Mouse (Mus musculus) lung, embryonic 15.5 days (tissue): Measurements from ENCODE around the gene Wdr53. TPM values are rescaled to one million over a fixed set of nuclear protein-coding genes. Genes with fewer than 3 reads are reported as not detected.
"Not testable (repeated sequence)": the region's sequence is repeated elsewhere in the genome, so short reads cannot be mapped to it uniquely, and the experiment has no call there.

ENCODE experiments used
- ATAC-seq: fragments of 200-750 bp; cut with Nextera tagmentation; 2 replicates; pipeline ENCODE4 v1.8.0; 2017; ENCODE audit warnings: moderate number of reproducible peaks, borderline replicate concordance; ENCODE audit not compliant: low FRiP score, low TSS enrichment; ENCODE audit errors: extremely low read depth
- H3K27ac ChIP-seq: fragments of 300-500 bp; sonication (generic); 2 replicates; pipeline ENCODE4 v1.5.1; 2015; ENCODE audit warnings: moderate library complexity, mild to moderate bottlenecking, inconsistent platforms
- H3K27me3 ChIP-seq: fragments of 300-500 bp; sonication (generic); 2 replicates; pipeline ENCODE4 v1.6.1; 2015; ENCODE audit warnings: inconsistent platforms
- H3K36me3 ChIP-seq: fragments of 300-500 bp; sonication (generic); 2 replicates; pipeline ENCODE4 v1.6.1; 2015; ENCODE audit warnings: inconsistent platforms
- H3K4me1 ChIP-seq: fragments of 300-500 bp; sonication (generic); 2 replicates; pipeline ENCODE4 v1.6.1; 2015; ENCODE audit warnings: inconsistent platforms
- H3K4me2 ChIP-seq: fragments of 300-500 bp; sonication (generic); 2 replicates; pipeline ENCODE4 v1.6.1; 2015; ENCODE audit warnings: inconsistent platforms, mild to moderate bottlenecking, moderate library complexity
- H3K4me3 ChIP-seq: fragments of 300-500 bp; sonication (generic); 2 replicates; pipeline ENCODE4 v1.5.1; 2015; ENCODE audit warnings: mild to moderate bottlenecking, inconsistent platforms
- H3K9ac ChIP-seq: fragments of 300-500 bp; sonication (generic); 2 replicates; pipeline ENCODE4 v1.6.1; 2015; ENCODE audit warnings: inconsistent platforms
- H3K9me3 ChIP-seq: fragments of 300-500 bp; sonication (generic); 2 replicates; pipeline ENCODE4 v1.6.1; 2016; ENCODE audit warnings: inconsistent platforms
- WGBS: fragments of 180-500 bp; shearing (Covaris S2); methylation state at CpG from one replicate; pipeline ENCODE4 v1.1.7; 2015; 5-methylcytosine and 5-hydroxymethylcytosine counted together
- polyA plus RNA-seq: library from polyadenylated mRNA; unstranded; fragments of >200 nt; fragmentation: Nextera tagmentation; extraction: Ambion mirVana; gene quantifications from 2 replicates; pipeline ENCODE4 v1.2.1, GENCODE M21; 2015

Wdr53 gene
- polyA plus RNA-seq, 1 experiment from 2014 or later, result 19.5 TPM

GRCm38 (mm10) chr16:32239428-32240312 is 7.4 kb upstream of the Wdr53 start:
- no peak for ATAC-seq
- no peak overlapping the region for H3K4me3 ChIP-seq
- peaks cover 17% of the 10 kb centered on the region for H3K36me3 ChIP-seq
- H3K27ac ChIP-seq, result no peak overlapping the region
- H3K27me3 ChIP-seq, result no peaks in the 10 kb centered on the region
- H3K4me2 ChIP-seq, result no peak overlapping the region
- H3K9ac ChIP-seq, result no peak overlapping the region
- WGBS, result 83% methylated on average over 2 of the region's 2 CpGs
- H3K9me3 ChIP-seq, result no peaks in the 10 kb centered on the region
- H3K4me1 ChIP-seq, result peaks cover 7% of the 10 kb centered on the region

GRCm38 (mm10) chr16:32243901-32244300 is 3.1 kb upstream of the Wdr53 start:
- peaks cover 26% of the 10 kb centered on the region for H3K4me1 ChIP-seq
- ATAC-seq, result no peak
- H3K9ac ChIP-seq, result no peak overlapping the region
- H3K4me3 ChIP-seq, result no peak overlapping the region
- no peak overlapping the region for H3K4me2 ChIP-seq
- WGBS, result 94% methylated on average over 3 of the region's 3 CpGs
- H3K27me3 ChIP-seq, result no peaks in the 10 kb centered on the region
- H3K36me3 ChIP-seq, result no peaks in the 10 kb centered on the region
- H3K27ac ChIP-seq, result no peak overlapping the region
- no peaks in the 10 kb centered on the region for H3K9me3 ChIP-seq

GRCm38 (mm10) chr16:32246351-32246791 is 656 bp upstream of the Wdr53 start:
- Histone ChIP-seq H3K27ac (peak overlapping the region; percentile 97), H3K9ac (peak overlapping the region; percentile 94), H3K4me3 (peak overlapping the region; percentile 90), H3K4me2 (peak overlapping the region; percentile 59), H3K9me3 (no peaks in the 10 kb centered on the region), H3K4me1 (peaks cover 26% of the 10 kb centered on the region), H3K36me3 (no peaks in the 10 kb centered on the region), H3K27me3 (no peaks in the 10 kb centered on the region)
- under 1% methylated on average over 41 of the region's 41 CpGs for WGBS
- ATAC-seq, result no peak; the same call in 1 of the 2 replicates

- not testable (repeated sequence) for H3K27me3 ChIP-seq, H3K4me1 ChIP-seq, H3K27ac ChIP-seq, ATAC-seq, H3K9ac ChIP-seq, H3K4me3 ChIP-seq, H3K9me3 ChIP-seq, H3K4me2 ChIP-seq, H3K36me3 ChIP-seq
- WGBS, result 82% methylated on average over 2 of the region's 2 CpGs
Observed at GRCm38 (mm10) chr16:32264225-32264624, 17.2 kb downstream of the Wdr53 start.

GRCm38 (mm10) chr16:32271291-32271690 is 24.3 kb downstream of the Wdr53 start, which contains the start of gene Smco1:
TSS of gene Smco1 (plus strand) at chr16:32271468.
- ATAC-seq, result no peak
- no peaks in the 10 kb centered on the region for H3K36me3 ChIP-seq
- 81% methylated on average over 11 of the region's 11 CpGs for WGBS
- H3K4me3 ChIP-seq, result no peak within 1 kb of the TSS
- H3K9me3 ChIP-seq, result no peaks in the 10 kb centered on the region
- H3K27ac ChIP-seq, result no peak within 1 kb of the TSS
- no peak within 1 kb of the TSS for H3K9ac ChIP-seq
- H3K4me1 ChIP-seq, result 0 out of 2 replicates have a peak, but pooled peaks cover under 1% of the 10 kb centered on the region
- H3K27me3 ChIP-seq, result no peaks in the 10 kb centered on the region
- no peak within 1 kb of the TSS for H3K4me2 ChIP-seq

- 0 out of 2 replicates have a peak, but pooled peaks cover 7% of the 10 kb centered on the region for H3K4me1 ChIP-seq
- no peak overlapping the region for H3K4me3 ChIP-seq
- H3K9ac ChIP-seq, result no peak overlapping the region
- ATAC-seq, result no peak
- no peaks in the 10 kb centered on the region for H3K36me3 ChIP-seq
- no peak overlapping the region for H3K27ac ChIP-seq
- 54% methylated on average over 9 of the region's 9 CpGs for WGBS
- H3K4me2 ChIP-seq, result no peak overlapping the region
- no peaks in the 10 kb centered on the region for H3K9me3 ChIP-seq
- no peaks in the 10 kb centered on the region for H3K27me3 ChIP-seq
Observed at GRCm38 (mm10) chr16:32273338-32273737, 26.3 kb downstream of the Wdr53 start.

GRCm38 (mm10) chr16:32275041-32275440 is 28.0 kb downstream of the Wdr53 start:
- no peaks in the 10 kb centered on the region for H3K9me3 ChIP-seq
- peaks cover 4% of the 10 kb centered on the region for H3K36me3 ChIP-seq
- ATAC-seq, result no peak
- 85% methylated on average over 6 of the region's 6 CpGs for WGBS
- no peak overlapping the region for H3K27ac ChIP-seq
- no peak overlapping the region for H3K4me3 ChIP-seq
- no peaks in the 10 kb centered on the region for H3K27me3 ChIP-seq
- H3K4me1 ChIP-seq, result peaks cover 21% of the 10 kb centered on the region
- no peak overlapping the region for H3K9ac ChIP-seq
- H3K4me2 ChIP-seq, result no peak overlapping the region

- no peak overlapping the region for H3K4me3 ChIP-seq
- no peak overlapping the region for H3K4me2 ChIP-seq
- H3K4me1 ChIP-seq, result peaks cover 21% of the 10 kb centered on the region
- H3K9ac ChIP-seq, result no peak overlapping the region
- peaks cover 11% of the 10 kb centered on the region for H3K36me3 ChIP-seq
- H3K9me3 ChIP-seq, result no peaks in the 10 kb centered on the region
- H3K27me3 ChIP-seq, result no peaks in the 10 kb centered on the region
- no peak for ATAC-seq
- WGBS, result 58% methylated on average over 1 of the region's 1 CpGs
- H3K27ac ChIP-seq, result no peak overlapping the region
Observed at GRCm38 (mm10) chr16:32275830-32276229, 28.8 kb downstream of the Wdr53 start.

- Histone ChIP-seq H3K36me3 (peaks cover 13% of the 10 kb centered on the region), H3K4me2 (peak within 1 kb of the TSS; percentile 58), H3K9ac (peak within 1 kb of the TSS; percentile 82), H3K27me3 (no peaks in the 10 kb centered on the region), H3K4me3 (peak within 1 kb of the TSS; percentile 67), H3K9me3 (no peaks in the 10 kb centered on the region), H3K27ac (peak within 1 kb of the TSS; percentile 96), H3K4me1 (peaks cover 24% of the 10 kb centered on the region)
- peak; percentile 92 for ATAC-seq
- under 1% methylated on average over 66 of the region's 75 CpGs for WGBS
Observed at GRCm38 (mm10) chr16:32277308-32278256, 30.6 kb downstream of the Wdr53 start, which contains the start of gene Rnf168. TSS of gene Rnf168 (plus strand) at chr16:32277459.

GRCm38 (mm10) chr16:32278396-32278795 is 31.4 kb downstream of the Wdr53 start:
- Histone ChIP-seq H3K4me2 (peak overlapping the region; percentile 58), H3K9me3 (no peaks in the 10 kb centered on the region), H3K4me3 (peak overlapping the region; percentile 67), H3K9ac (peak overlapping the region; percentile 82), H3K27me3 (no peaks in the 10 kb centered on the region), H3K36me3 (peaks cover 20% of the 10 kb centered on the region), H3K4me1 (peaks cover 24% of the 10 kb centered on the region), H3K27ac (0 out of 2 replicates have a peak overlapping the region, but pooled peaks have one; percentile 96)
- no peak for ATAC-seq
- 36% methylated on average over 7 of the region's 7 CpGs for WGBS

GRCm38 (mm10) chr16:32280211-32280610 is 33.2 kb downstream of the Wdr53 start:
- no peaks in the 10 kb centered on the region for H3K27me3 ChIP-seq
- H3K9me3 ChIP-seq, result no peaks in the 10 kb centered on the region
- no peak overlapping the region for H3K27ac ChIP-seq
- H3K9ac ChIP-seq, result no peak overlapping the region
- H3K36me3 ChIP-seq, result peaks cover 38% of the 10 kb centered on the region
- ATAC-seq, result no peak
- peaks cover 24% of the 10 kb centered on the region for H3K4me1 ChIP-seq
- H3K4me3 ChIP-seq, result no peak overlapping the region; the same call in 1 of the 2 replicates
- 96% methylated on average over 8 of the region's 8 CpGs for WGBS
- no peak overlapping the region for H3K4me2 ChIP-seq
